Mouse (Mus musculus) cortical plate, adult 2 months (tissue): ENCODE results near the gene Tbc1d2.

Source experiments
- CTCF ChIP-seq: fragments of 200-500 bp; IDR thresholded peaks from 2 replicates; pipeline ENCODE4 v1.5.1; 2011; ENCODE audit warnings: mild to moderate bottlenecking, control low read depth, low read length; ENCODE audit not compliant: insufficient read depth; ENCODE audit errors: extremely low read depth
- POLR2A ChIP-seq: fragments of 200-500 bp; IDR thresholded peaks from 2 replicates; pipeline ENCODE4 v1.6.1; 2011; ENCODE audit warnings: mild to moderate bottlenecking, low read length, control low read depth; ENCODE audit not compliant: insufficient read depth; ENCODE audit errors: extremely low read depth

- no peak for TF ChIP-seq POLR2A
- peak; percentile 78 for TF ChIP-seq CTCF
Measured at GRCm38 (mm10) chr4:46657116-46657515, 7.1 kb upstream of the Tbc1d2 start.
